Mouse (Mus musculus) heart, adult 2 months (tissue): ENCODE results near the gene Hist1h4b.

Experiments used
- CTCF ChIP-seq: fragments of 200-600 bp; IDR thresholded peaks from 2 replicates; pipeline ENCODE4 v1.8.1; 2022; ENCODE audit warnings: antibody characterized with exemption, mild to moderate bottlenecking, moderate library complexity
- EP300 ChIP-seq: fragments of 200-500 bp; IDR thresholded peaks from 2 replicates; pipeline ENCODE4 v1.6.1; 2011; ENCODE audit warnings: low read depth, low read length, control low read depth; ENCODE audit not compliant: insufficient read depth
- POLR2A ChIP-seq: fragments of 200-500 bp; IDR thresholded peaks from 2 replicates; pipeline ENCODE4 v1.6.1; 2011; ENCODE audit warnings: mild to moderate bottlenecking, low read depth, low read length, control low read depth; ENCODE audit not compliant: insufficient read depth

- TF ChIP-seq CTCF (no peak), POLR2A (no peak), EP300 (no peak)
Observed at GRCm38 (mm10) chr13:23740256-23740840, 16.5 kb upstream of the Hist1h4b start.
